18 mouse cellular contexts compared by ENCODE assay signal in genomic region chr1:139049075-139049474, GRCm38 (mm10).
"Had no signal": no experiment of that assay in that cellular context is flagged by ENCODE, and none has a peak within 500 bp of the region (broad histone marks: within the 10 kb centered on the region; RNA-seq: fewer than 3 reads in every experiment).

No protein-coding gene starts in this region.

- H3K4me2 ChIP-seq: limb, embryonic 12.5 days; limb, embryonic 15.5 days; liver, embryonic 11.5 days; midbrain, embryonic 11.5 days; stomach, embryonic 15.5 days had no signal

- ATAC-seq: liver, postnatal 0 days had no signal

- H3K27ac ChIP-seq: limb, embryonic 12.5 days; limb, embryonic 15.5 days; liver, embryonic 14.5 days; stomach, embryonic 15.5 days had no signal

- H3K9ac ChIP-seq: limb, embryonic 12.5 days; limb, embryonic 15.5 days; liver, embryonic 14.5 days; liver, postnatal 0 days; stomach, embryonic 15.5 days had no signal

- H3K36me3 ChIP-seq: limb, embryonic 12.5 days; limb, embryonic 15.5 days; stomach, embryonic 15.5 days had no signal

- H3K4me3 ChIP-seq: limb, embryonic 12.5 days; limb, embryonic 15.5 days; stomach, embryonic 15.5 days had no signal

- DNase-seq: kidney, adult 18-20 months; kidney, adult 9 months; kidney, postnatal 14 days; kidney, postnatal 4 days; liver, postnatal 0 days; lung, postnatal 14 days; lung, postnatal 4 days; midbrain, embryonic 14.5 days; right cerebral cortex, adult 18-20 months; right cerebral cortex, postnatal 14 days; spleen, adult 18-20 months; thymus, postnatal 25 days had no signal

- H3K9me3 ChIP-seq: limb, embryonic 12.5 days; limb, embryonic 15.5 days; stomach, embryonic 15.5 days had no signal

- H3K27me3 ChIP-seq: limb, embryonic 12.5 days; limb, embryonic 15.5 days; stomach, embryonic 15.5 days had no signal

- H3K4me1 ChIP-seq: stomach, embryonic 15.5 days had no signal
